Mouse (Mus musculus) spleen, adult 2 months (tissue): Measurements from ENCODE around the gene Acaca.

Source experiments
- CTCF ChIP-seq: fragments of 200-500 bp; IDR thresholded peaks from 2 replicates; pipeline ENCODE4 v1.5.1; 2011; ENCODE audit warnings: mild to moderate bottlenecking, inconsistent platforms; ENCODE audit not compliant: insufficient read depth, insufficient read length, insufficient replicate concordance; ENCODE audit errors: extremely low read depth
- POLR2A ChIP-seq: fragments of 200-500 bp; IDR thresholded peaks from 2 replicates; pipeline ENCODE4 v1.6.1; 2011; ENCODE audit warnings: low read depth, low read length, inconsistent platforms

GRCm38 (mm10) chr11:84429581-84429980, 300.1 kb downstream of the Acaca start:
- peak; percentile 20; the same call in 1 of the 2 replicates for TF ChIP-seq CTCF
- no peak for TF ChIP-seq POLR2A
